Mouse (Mus musculus) heart, adult 2 months (tissue): ENCODE measurements around the gene Cdc42ep2. TPM values are rescaled to one million over a fixed set of nuclear protein-coding genes. Genes with fewer than 3 reads are reported as not detected.
"Not testable (repeated sequence)": the region's sequence is repeated elsewhere in the genome, so short reads cannot be mapped to it uniquely, and the experiment has no call there.

Experiments
- DNase-seq, 2 experiments: peaks; one replicate each; pipeline ENCODE4 v3.0.0; 2021
- H3K27ac ChIP-seq: fragments of 200-600 bp; 2 replicates; pipeline ENCODE4 v1.8.1; 2022
- H3K27me3 ChIP-seq: fragments of 200-500 bp; 2 replicates; pipeline ENCODE4 v1.6.1; 2012; ENCODE audit warnings: mild to moderate bottlenecking, low read length, inconsistent platforms, mixed read lengths; ENCODE audit not compliant: control insufficient read depth, insufficient read depth
- H3K36me3 ChIP-seq: fragments of 200-500 bp; 2 replicates; pipeline ENCODE4 v1.6.1; 2012; ENCODE audit warnings: low read length, inconsistent platforms; ENCODE audit not compliant: control insufficient read depth, insufficient read depth
- H3K4me1 ChIP-seq: fragments of 200-500 bp; 2 replicates; pipeline ENCODE4 v1.6.1; 2011; ENCODE audit warnings: low read length; ENCODE audit not compliant: control insufficient read depth, insufficient read depth
- H3K4me3 ChIP-seq: fragments of 200-600 bp; 2 replicates; pipeline ENCODE4 v1.8.1; 2022
- H3K79me2 ChIP-seq: fragments of 200-500 bp; replicated peaks from 2 replicates; pipeline ENCODE4 v1.6.1; 2012; ENCODE audit warnings: mild to moderate bottlenecking, inconsistent platforms, low read length, moderate library complexity, mixed read lengths; ENCODE audit not compliant: control insufficient read depth, insufficient read depth
- H3K9ac ChIP-seq: fragments of 200-500 bp; 2 replicates; pipeline ENCODE4 v1.6.1; 2012; ENCODE audit warnings: low read depth, mild to moderate bottlenecking, control low read depth, inconsistent platforms, low read length, mixed read lengths
- CTCF ChIP-seq: fragments of 200-600 bp; IDR thresholded peaks from 2 replicates; pipeline ENCODE4 v1.8.1; 2022; ENCODE audit warnings: antibody characterized with exemption, mild to moderate bottlenecking, moderate library complexity
- EP300 ChIP-seq: fragments of 200-500 bp; IDR thresholded peaks from 2 replicates; pipeline ENCODE4 v1.6.1; 2011; ENCODE audit warnings: low read depth, low read length, control low read depth; ENCODE audit not compliant: insufficient read depth
- POLR2A ChIP-seq: fragments of 200-500 bp; IDR thresholded peaks from 2 replicates; pipeline ENCODE4 v1.6.1; 2011; ENCODE audit warnings: mild to moderate bottlenecking, low read depth, low read length, control low read depth; ENCODE audit not compliant: insufficient read depth
- WGBS: fragments of 180-500 bp; shearing (Covaris S2); methylation state at CpG from one replicate; pipeline ENCODE4 v1.1.7; 2018; 5-methylcytosine and 5-hydroxymethylcytosine counted together
- intact Hi-C: fragments of 180-260 bp; cut with DNase I; formaldehyde crosslinking; loops from one replicate; pipeline ENCODE4 v1.15.1; 2025
- polyA plus RNA-seq: library from polyadenylated mRNA; depleted of rRNA; stranded (reverse); fragments of >200 nt; gene quantifications from 2 replicates; pipeline ENCODE4 v1.2.3, GENCODE M21; 2012
- total RNA-seq, 2 experiments: library from RNA; stranded (reverse); gene quantifications; 2 replicates each; pipeline ENCODE4 v1.2.3; 2021

Cdc42ep2 gene
- total and polyA plus RNA-seq, 3 experiments = 8.0 to 11.7 (median 8.4) TPM

GRCm38 (mm10) chr19:5885838-5886237 is 38.8 kb downstream of the Cdc42ep2 start:
- TF ChIP-seq EP300 (no peak), CTCF (peak; percentile 73)
- H3K9ac ChIP-seq = no peak overlapping the region
- H3K27me3 ChIP-seq = no peaks in the 10 kb centered on the region
- no peak overlapping the region for H3K4me3 ChIP-seq
- intact Hi-C loops = no loop called here
- H3K79me2 ChIP-seq = no peaks in the 10 kb centered on the region
- WGBS = 63% methylated on average over 4 of the region's 4 CpGs
- H3K36me3 ChIP-seq = no peaks in the 10 kb centered on the region
- H3K27ac ChIP-seq = no peak overlapping the region
- no peaks in the 10 kb centered on the region for H3K4me1 ChIP-seq
- no peak for DNase-seq

GRCm38 (mm10) chr19:5883935-5884334 is 40.7 kb downstream of the Cdc42ep2 start:
- intact Hi-C loops = no loop called here
- H3K4me1 ChIP-seq = no peaks in the 10 kb centered on the region
- no peaks in the 10 kb centered on the region for H3K79me2 ChIP-seq
- no peak overlapping the region for H3K4me3 ChIP-seq
- no peaks in the 10 kb centered on the region for H3K36me3 ChIP-seq
- H3K9ac ChIP-seq = no peak overlapping the region
- no peak for TF ChIP-seq EP300
- TF ChIP-seq POLR2A = no peak
- no peak for TF ChIP-seq CTCF
- WGBS = 33% methylated on average over 1 of the region's 1 CpGs
- H3K27me3 ChIP-seq = no peaks in the 10 kb centered on the region
- no peak for DNase-seq
- H3K27ac ChIP-seq = no peak overlapping the region

GRCm38 (mm10) chr19:5882079-5882478 is 42.5 kb downstream of the Cdc42ep2 start:
- H3K4me1 ChIP-seq, H3K27ac ChIP-seq, H3K27me3 ChIP-seq, DNase-seq, H3K36me3 ChIP-seq, H3K79me2 ChIP-seq, intact Hi-C loops, H3K4me3 ChIP-seq, H3K9ac ChIP-seq: not testable (repeated sequence)
- WGBS = 72% methylated on average over 5 of the region's 5 CpGs

GRCm38 (mm10) chr19:5881155-5881554 is 43.5 kb downstream of the Cdc42ep2 start:
- DNase-seq = no peak
- no peaks in the 10 kb centered on the region for H3K79me2 ChIP-seq
- TF ChIP-seq EP300 (no peak), CTCF (no peak), POLR2A (no peak)
- H3K36me3 ChIP-seq = no peaks in the 10 kb centered on the region
- intact Hi-C loops = no loop called here
- H3K4me3 ChIP-seq = no peak overlapping the region
- no peak overlapping the region for H3K9ac ChIP-seq
- H3K4me1 ChIP-seq = peaks cover 7% of the 10 kb centered on the region
- 97% methylated on average over 6 of the region's 6 CpGs for WGBS
- H3K27me3 ChIP-seq = no peaks in the 10 kb centered on the region
- H3K27ac ChIP-seq = no peak overlapping the region

- TF ChIP-seq CTCF (no peak), POLR2A (no peak), EP300 (no peak)
- Histone ChIP-seq H3K4me1 (peaks cover 10% of the 10 kb centered on the region), H3K79me2 (no peaks in the 10 kb centered on the region), H3K27ac (no peak overlapping the region), H3K36me3 (no peaks in the 10 kb centered on the region), H3K4me3 (no peak overlapping the region), H3K9ac (no peak overlapping the region), H3K27me3 (no peaks in the 10 kb centered on the region)
- DNase-seq = no peak
- 94% methylated on average over 7 of the region's 7 CpGs for WGBS
- intact Hi-C loops = loop anchor here (2.0 kb wide), 1 partner anchor 93 kb away; no protein-coding TSS in a partner anchor
Observed at GRCm38 (mm10) chr19:5879735-5880134, 44.9 kb downstream of the Cdc42ep2 start.

GRCm38 (mm10) chr19:5878916-5879315 is 45.7 kb downstream of the Cdc42ep2 start:
- WGBS = 61% methylated on average over 3 of the region's 3 CpGs
- H3K9ac ChIP-seq = 0 out of 2 replicates have a peak overlapping the region, but pooled peaks have one; percentile 12
- intact Hi-C loops = loop anchor here (2.0 kb wide), 1 partner anchor 92 kb away; no protein-coding TSS in a partner anchor

More at GRCm38 (mm10) chr19:5878916-5879315, 45.7 kb downstream of the Cdc42ep2 start:
- Histone ChIP-seq H3K4me3 (no peak overlapping the region), H3K4me1 (peaks cover 10% of the 10 kb centered on the region), H3K27me3 (no peaks in the 10 kb centered on the region), H3K27ac (no peak overlapping the region; the same call in 1 of the 2 replicates), H3K79me2 (no peaks in the 10 kb centered on the region), H3K36me3 (no peaks in the 10 kb centered on the region)
- TF ChIP-seq POLR2A (no peak), CTCF (no peak), EP300 (no peak)
- no peak for DNase-seq
